27 mouse cellular contexts compared by ENCODE assay signal in the genomic region with DNA sequence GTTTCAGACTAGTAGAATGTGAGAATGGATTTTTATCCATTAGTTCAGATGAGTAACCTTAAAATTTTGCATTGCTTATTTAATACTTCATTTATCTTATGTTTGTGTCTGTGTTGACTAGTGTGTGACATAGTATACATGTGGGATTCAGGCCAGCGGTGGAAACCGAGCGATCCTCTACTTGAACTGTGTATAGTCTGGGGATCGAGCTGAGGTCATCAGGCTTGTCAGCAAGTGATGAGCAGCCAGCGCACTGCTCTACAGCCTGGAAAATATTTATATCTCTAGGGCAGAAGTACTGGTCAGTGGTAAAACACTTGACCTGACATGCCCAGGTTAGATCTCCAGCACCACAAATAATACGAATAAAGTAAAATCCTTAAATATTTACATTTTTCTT. TPM values are rescaled to one million over a fixed set of nuclear protein-coding genes. Genes with fewer than 3 reads are reported as not detected.
DNase-seq lines count a peak whose midpoint lies in the region; ATAC-seq and TF ChIP-seq lines count a peak whose summit lies in the region.
"Had no signal": no experiment of that assay in that cellular context is flagged by ENCODE, and none has a peak within 500 bp of the region (broad histone marks: within the 10 kb centered on the region; RNA-seq: fewer than 3 reads in every experiment).

No protein-coding gene starts in this region.

- 0 out of 2 replicates have a peak overlapping the region, but pooled peaks have one; percentile 16 for H3K4me2 ChIP-seq in heart, embryonic 14.5 days (ENCODE audit: low read length)
- no peak overlapping the region for H3K4me2 ChIP-seq in limb, embryonic 14.5 days (replicated peaks; ENCODE audit: low read depth, low read length, severe bottlenecking)
- no peak overlapping the region for H3K4me2 ChIP-seq in lung, postnatal 0 days (replicated peaks; ENCODE audit: low read depth, low read length)
- H3K4me2 ChIP-seq in forebrain, embryonic 12.5 days: no peak overlapping the region
- H3K4me2 ChIP-seq: heart, embryonic 11.5 days; hindbrain, embryonic 14.5 days; kidney, embryonic 15.5 days; limb, embryonic 15.5 days; midbrain, embryonic 13.5 days; neural tube, embryonic 13.5 days had no signal

- 10% methylated on average over 6 of the region's 6 CpGs for WGBS in heart, embryonic 14.5 days
- 83% methylated on average over 6 of the region's 6 CpGs for WGBS in limb, embryonic 14.5 days
- WGBS in limb, embryonic 10.5 days: 86% methylated on average over 6 of the region's 6 CpGs
- WGBS in lung, postnatal 0 days: 42% methylated on average over 6 of the region's 6 CpGs
- WGBS in forebrain, embryonic 12.5 days: 86% methylated on average over 6 of the region's 6 CpGs

- H3K9ac ChIP-seq in heart, embryonic 14.5 days (ENCODE audit: low read length): no peak overlapping the region
- no peak overlapping the region for H3K9ac ChIP-seq in limb, embryonic 14.5 days (ENCODE audit: low read depth, low read length, severe bottlenecking)
- no peak overlapping the region for H3K9ac ChIP-seq in lung, postnatal 0 days (replicated peaks; ENCODE audit: low read depth)
- H3K9ac ChIP-seq in forebrain, embryonic 12.5 days: no peak overlapping the region
- H3K9ac ChIP-seq: forebrain, postnatal 0 days; hindbrain, embryonic 14.5 days; kidney, embryonic 15.5 days; limb, embryonic 15.5 days; liver, embryonic 14.5 days; midbrain, embryonic 13.5 days; neural tube, embryonic 13.5 days had no signal

- TF ChIP-seq EP300 in lung, postnatal 0 days (IDR thresholded peaks at IDR 0.05): no peak

- DNase-seq in heart, adult 18-20 months: no peak
- peak; percentile 22 for DNase-seq in limb, embryonic 14.5 days (ENCODE audit: low spot score)
- no peak for DNase-seq in limb, embryonic 10.5 days (ENCODE audit: low spot score)
- peak; percentile 26 for DNase-seq in lung, postnatal 0 days (ENCODE audit: low spot score)
- DNase-seq in lung, postnatal 25 days (ENCODE audit: low spot score): no peak
- DNase-seq: adrenal gland, postnatal 10 days; cerebellum, adult 8-10 months; cerebellum, postnatal 25 days; forebrain, postnatal 0 days; gastrocnemius, postnatal 10 days; heart, postnatal 36 days; kidney, adult 11 months; kidney, postnatal 36 days; lung, postnatal 36 days; right cerebral cortex, postnatal 4 days; thymus, postnatal 4 days had no signal

- H3K9me3 ChIP-seq in heart, embryonic 14.5 days (ENCODE audit: control insufficient read depth, low read length): no peaks in the 10 kb centered on the region
- H3K9me3 ChIP-seq in limb, embryonic 14.5 days (ENCODE audit: control insufficient read depth, low read length): no peaks in the 10 kb centered on the region
- no peaks in the 10 kb centered on the region for H3K9me3 ChIP-seq in limb, embryonic 10.5 days (replicated peaks)
- H3K9me3 ChIP-seq in lung, postnatal 0 days (ENCODE audit: low read length): no peaks in the 10 kb centered on the region
- no peaks in the 10 kb centered on the region for H3K9me3 ChIP-seq in forebrain, embryonic 12.5 days
- H3K9me3 ChIP-seq: kidney, embryonic 15.5 days; limb, embryonic 15.5 days; midbrain, embryonic 13.5 days; neural tube, embryonic 13.5 days had no signal

- no peak overlapping the region for H3K4me3 ChIP-seq in heart, embryonic 14.5 days (ENCODE audit: control insufficient read depth in 1 of 2, insufficient read depth in 1 of 2, low read depth in 1 of 2, low read length in 2 of 2)
- H3K4me3 ChIP-seq in limb, embryonic 14.5 days (replicated peaks; ENCODE audit: low read length): no peak overlapping the region
- no peak overlapping the region for H3K4me3 ChIP-seq in limb, embryonic 10.5 days
- H3K4me3 ChIP-seq in lung, postnatal 0 days (ENCODE audit: low read depth, low read length): no peak overlapping the region
- no peak overlapping the region for H3K4me3 ChIP-seq in forebrain, embryonic 12.5 days (replicated peaks)
- H3K4me3 ChIP-seq: erythroblast, embryonic 14.5 days; kidney, embryonic 15.5 days; limb, embryonic 15.5 days; midbrain, embryonic 13.5 days; neural tube, embryonic 13.5 days had no signal

- H3K36me3 ChIP-seq in heart, embryonic 14.5 days (ENCODE audit: control insufficient read depth, insufficient read depth, low read length): peaks cover 2% of the 10 kb centered on the region; the same call in 1 of the 2 replicates
- peaks cover 6% of the 10 kb centered on the region; the same call in 1 of the 2 replicates for H3K36me3 ChIP-seq in limb, embryonic 14.5 days (ENCODE audit: control insufficient read depth, insufficient read depth, low read length)
- peaks cover 5% of the 10 kb centered on the region; the same call in 1 of the 2 replicates for H3K36me3 ChIP-seq in limb, embryonic 10.5 days
- H3K36me3 ChIP-seq in lung, postnatal 0 days (ENCODE audit: insufficient read depth, low read length): no peaks in the 10 kb centered on the region
- H3K36me3 ChIP-seq in forebrain, embryonic 12.5 days (replicated peaks): peaks cover 2% of the 10 kb centered on the region

- 0 out of 2 replicates have a peak, but pooled peaks have one; percentile 43 for ATAC-seq in heart, embryonic 14.5 days (ENCODE audit: insufficient number of reproducible peaks, insufficient read depth, low FRiP score, low read depth)
- no peak for ATAC-seq in limb, embryonic 14.5 days (ENCODE audit: low FRiP score, low read depth)
- ATAC-seq in lung, postnatal 0 days: peak; percentile 41; the same call in 1 of the 2 replicates
- no peak for ATAC-seq in forebrain, embryonic 12.5 days (ENCODE audit: low FRiP score)
- ATAC-seq: inflammation-experienced regulatory T-cells, adult 6 months; midbrain, embryonic 13.5 days had no signal

- TF ChIP-seq POLR2A in limb, embryonic 14.5 days (IDR thresholded peaks at IDR 0.05; ENCODE audit: borderline replicate concordance, extremely low read depth, insufficient read depth, insufficient read length): no peak

- 0 out of 4 replicates have a peak overlapping the region, but pooled peaks of 1 of the 2 experiments have one; percentile 24 for H3K27ac ChIP-seq in heart, embryonic 14.5 days (replicated peaks in 1 of 2; ENCODE audit: control insufficient read depth in 1 of 2, insufficient read depth in 1 of 2, low read depth in 2 of 2, low read length in 2 of 2)
- no peak overlapping the region for H3K27ac ChIP-seq in limb, embryonic 14.5 days (replicated peaks; ENCODE audit: low read depth, low read length)
- no peak overlapping the region for H3K27ac ChIP-seq in limb, embryonic 10.5 days
- H3K27ac ChIP-seq in lung, postnatal 0 days (ENCODE audit: low read length): no peak overlapping the region
- H3K27ac ChIP-seq in forebrain, embryonic 12.5 days: no peak overlapping the region
- H3K27ac ChIP-seq: hindbrain, embryonic 14.5 days; kidney, embryonic 15.5 days; limb, embryonic 15.5 days; liver, embryonic 14.5 days; midbrain, embryonic 13.5 days; neural tube, embryonic 13.5 days had no signal

- TF ChIP-seq CTCF in lung, postnatal 0 days (IDR thresholded peaks at IDR 0.05): no peak

- H3K4me1 ChIP-seq in heart, embryonic 14.5 days (ENCODE audit: control insufficient read depth in 2 of 2, insufficient read depth in 2 of 2, low read length in 2 of 2): peaks cover 4 to 18% of the 10 kb centered on the region in 2 experiments
- peaks cover 4% of the 10 kb centered on the region; the same call in 1 of the 2 replicates for H3K4me1 ChIP-seq in limb, embryonic 14.5 days (ENCODE audit: control insufficient read depth, insufficient read depth, low read length)
- no peaks in the 10 kb centered on the region for H3K4me1 ChIP-seq in limb, embryonic 10.5 days
- H3K4me1 ChIP-seq in lung, postnatal 0 days (ENCODE audit: insufficient read depth, low read depth, low read length): no peaks in the 10 kb centered on the region; the same call in 1 of the 2 replicates
- 0 out of 2 replicates have a peak, but pooled peaks cover 6% of the 10 kb centered on the region for H3K4me1 ChIP-seq in forebrain, embryonic 12.5 days

- no peaks in the 10 kb centered on the region for H3K27me3 ChIP-seq in heart, embryonic 14.5 days (ENCODE audit: control insufficient read depth, insufficient read depth, low read length)
- no peaks in the 10 kb centered on the region for H3K27me3 ChIP-seq in limb, embryonic 14.5 days (ENCODE audit: control insufficient read depth, insufficient read depth, low read length)
- no peaks in the 10 kb centered on the region for H3K27me3 ChIP-seq in limb, embryonic 10.5 days (ENCODE audit: low read depth, poor library complexity, severe bottlenecking)
- no peaks in the 10 kb centered on the region for H3K27me3 ChIP-seq in lung, postnatal 0 days (replicated peaks; ENCODE audit: insufficient read depth, low read length)
- no peaks in the 10 kb centered on the region for H3K27me3 ChIP-seq in forebrain, embryonic 12.5 days
- H3K27me3 ChIP-seq: kidney, embryonic 15.5 days; limb, embryonic 15.5 days; midbrain, embryonic 13.5 days; neural tube, embryonic 13.5 days had no signal

RNA-seq across cellular contexts. Expression of gene Rnf130, which starts 23.0 kb away (rescaled TPM):
- 40.0 and 44.0 TPM in 2 replicates for polyA plus RNA-seq in heart, embryonic 14.5 days (2014; fragmentation: Nextera tagmentation; extraction: Ambion mirVana)
- 10 to 100 TPM; 50.1 to 55.7 TPM for total RNA-seq in heart, adult 18-20 months (2021)
- polyA plus RNA-seq in limb, embryonic 14.5 days (2012; rRNA removed): 56.7 and 57.0 TPM in 2 replicates
- polyA plus RNA-seq in limb, embryonic 14.5 days (2014; fragmentation: Nextera tagmentation; extraction: Ambion mirVana): 90.3 and 105 TPM in 2 replicates
- polyA plus RNA-seq in limb, embryonic 10.5 days (2016; fragmentation: Nextera tagmentation; extraction: Ambion mirVana): 55.8 and 62.5 TPM in 2 replicates
- polyA plus RNA-seq in lung, postnatal 0 days (2015; fragmentation: Nextera tagmentation; extraction: Ambion mirVana): 77.5 and 81.6 TPM in 2 replicates
- polyA plus RNA-seq in forebrain, embryonic 12.5 days (2016; fragmentation: Nextera tagmentation; extraction: Ambion mirVana): 82.6 and 87.5 TPM in 2 replicates

Comparison
In these comparisons a context has a peak if more than half of its experiments do, and no peak if none do; other contexts are left out.
1. DNase-seq: peak in limb, embryonic 14.5 days (single experiment) and lung, postnatal 0 days (single experiment); none in heart, adult 18-20 months (0 of 2), limb, embryonic 10.5 days (single experiment) and lung, postnatal 25 days (single experiment).
2. ATAC-seq: peak in heart, embryonic 14.5 days (single experiment) and lung, postnatal 0 days (single experiment); none in limb, embryonic 14.5 days (single experiment) and forebrain, embryonic 12.5 days (single experiment).